Mouse (Mus musculus): Measurements from ENCODE around the gene Gm10283. TPM values are rescaled to one million over a fixed set of nuclear protein-coding genes. Genes with fewer than 3 reads are reported as not detected.

Gene Gm10283
- polyA plus RNA-seq, 1 experiment from 2014 or later, result not detected

GRCm38 (mm10) chr8:60444989-60445388 lies 58.0 kb downstream of the Gm10283 start:
- ATAC-seq (replicated peaks; ENCODE audit: insufficient number of reproducible peaks, insufficient read depth, low FRiP score, low read depth), result no peak
- no peak overlapping the region for H3K4me3 ChIP-seq
- WGBS, result 74% methylated on average over 6 of the region's 6 CpGs
- no peaks in the 10 kb centered on the region for H3K36me3 ChIP-seq
- H3K27ac ChIP-seq, result no peak overlapping the region
- no peak overlapping the region for H3K4me2 ChIP-seq
- H3K27me3 ChIP-seq, result no peaks in the 10 kb centered on the region
- H3K4me1 ChIP-seq (replicated peaks), result no peaks in the 10 kb centered on the region
- H3K9ac ChIP-seq, result no peak overlapping the region
- H3K9me3 ChIP-seq (replicated peaks), result no peaks in the 10 kb centered on the region

GRCm38 (mm10) chr8:60438557-60438956 lies 64.4 kb downstream of the Gm10283 start:
- Histone ChIP-seq H3K27me3 (no peaks in the 10 kb centered on the region), H3K9ac (no peak overlapping the region), H3K36me3 (no peaks in the 10 kb centered on the region), H3K27ac (no peak overlapping the region), H3K9me3 (replicated peaks) (no peaks in the 10 kb centered on the region), H3K4me3 (no peak overlapping the region), H3K4me1 (replicated peaks) (no peaks in the 10 kb centered on the region), H3K4me2 (no peak overlapping the region)
- no peak for ATAC-seq (replicated peaks; ENCODE audit: insufficient number of reproducible peaks, insufficient read depth, low FRiP score, low read depth)
- 59% methylated on average over 3 of the region's 3 CpGs for WGBS

- no peak for ATAC-seq (replicated peaks; ENCODE audit: insufficient number of reproducible peaks, insufficient read depth, low FRiP score, low read depth)
- Histone ChIP-seq H3K4me2 (no peak overlapping the region), H3K36me3 (no peaks in the 10 kb centered on the region), H3K4me1 (replicated peaks) (no peaks in the 10 kb centered on the region), H3K9me3 (replicated peaks) (no peaks in the 10 kb centered on the region), H3K9ac (no peak overlapping the region), H3K27ac (no peak overlapping the region), H3K27me3 (no peaks in the 10 kb centered on the region), H3K4me3 (no peak overlapping the region)
- WGBS, result 81% methylated on average over 3 of the region's 3 CpGs
These were observed 66.1 kb downstream of the Gm10283 start for GRCm38 (mm10) chr8:60436872-60437271.

- Histone ChIP-seq H3K27me3 (no peaks in the 10 kb centered on the region), H3K27ac (no peak overlapping the region), H3K4me3 (no peak overlapping the region), H3K4me1 (replicated peaks) (no peaks in the 10 kb centered on the region), H3K4me2 (no peak overlapping the region), H3K9ac (no peak overlapping the region), H3K9me3 (replicated peaks) (no peaks in the 10 kb centered on the region; the same call in 1 of the 2 replicates), H3K36me3 (no peaks in the 10 kb centered on the region)
- WGBS, result 88% methylated on average over 5 of the region's 5 CpGs
- no peak for ATAC-seq (replicated peaks; ENCODE audit: insufficient number of reproducible peaks, insufficient read depth, low FRiP score, low read depth)
These were observed 70.3 kb downstream of the Gm10283 start for GRCm38 (mm10) chr8:60432649-60433048.

GRCm38 (mm10) chr8:60406358-60406757 lies 96.6 kb downstream of the Gm10283 start:
- H3K4me1 ChIP-seq (replicated peaks), result peaks cover 4% of the 10 kb centered on the region; the same call in 1 of the 2 replicates
- H3K27me3 ChIP-seq, result no peaks in the 10 kb centered on the region
- no peak overlapping the region for H3K9ac ChIP-seq
- H3K36me3 ChIP-seq, result no peaks in the 10 kb centered on the region
- no peaks in the 10 kb centered on the region for H3K9me3 ChIP-seq (replicated peaks)
- WGBS, result 68% methylated on average over 8 of the region's 8 CpGs
- no peak overlapping the region for H3K4me2 ChIP-seq
- H3K4me3 ChIP-seq, result no peak overlapping the region
- H3K27ac ChIP-seq, result no peak overlapping the region
- no peak for ATAC-seq (replicated peaks; ENCODE audit: insufficient number of reproducible peaks, insufficient read depth, low FRiP score, low read depth)

- Histone ChIP-seq H3K4me3 (no peak overlapping the region), H3K27ac (no peak overlapping the region), H3K9me3 (replicated peaks) (no peaks in the 10 kb centered on the region), H3K36me3 (no peaks in the 10 kb centered on the region), H3K27me3 (no peaks in the 10 kb centered on the region), H3K4me2 (no peak overlapping the region), H3K4me1 (replicated peaks) (peaks cover 4% of the 10 kb centered on the region; the same call in 1 of the 2 replicates), H3K9ac (no peak overlapping the region)
- peak; percentile 83 for ATAC-seq (replicated peaks; ENCODE audit: insufficient number of reproducible peaks, insufficient read depth, low FRiP score, low read depth)
- WGBS, result 14% methylated on average over 6 of the region's 6 CpGs
These were observed 97.9 kb downstream of the Gm10283 start for GRCm38 (mm10) chr8:60404994-60405548.

- H3K4me2 ChIP-seq, result no peak overlapping the region
- no peaks in the 10 kb centered on the region for H3K27me3 ChIP-seq
- WGBS, result 69% methylated on average over 4 of the region's 4 CpGs
- no peaks in the 10 kb centered on the region for H3K9me3 ChIP-seq (replicated peaks)
- H3K36me3 ChIP-seq, result no peaks in the 10 kb centered on the region
- no peak overlapping the region for H3K27ac ChIP-seq
- H3K4me3 ChIP-seq, result no peak overlapping the region
- no peak overlapping the region for H3K9ac ChIP-seq
- ATAC-seq (replicated peaks; ENCODE audit: insufficient number of reproducible peaks, insufficient read depth, low FRiP score, low read depth), result no peak
- no peaks in the 10 kb centered on the region for H3K4me1 ChIP-seq (replicated peaks)
These were observed 109.3 kb downstream of the Gm10283 start for GRCm38 (mm10) chr8:60393675-60394074.

GRCm38 (mm10) chr8:60386589-60386988 lies 116.4 kb downstream of the Gm10283 start:
- WGBS, result 90% methylated on average over 2 of the region's 2 CpGs
- Histone ChIP-seq H3K4me3 (no peak overlapping the region), H3K27ac (no peak overlapping the region), H3K9me3 (replicated peaks) (no peaks in the 10 kb centered on the region), H3K27me3 (no peaks in the 10 kb centered on the region), H3K9ac (no peak overlapping the region), H3K4me1 (replicated peaks) (no peaks in the 10 kb centered on the region), H3K4me2 (no peak overlapping the region), H3K36me3 (no peaks in the 10 kb centered on the region)
- no peak for ATAC-seq (replicated peaks; ENCODE audit: insufficient number of reproducible peaks, insufficient read depth, low FRiP score, low read depth)

Other genes with a start within 250 kb of the Gm10283 start
- gene Aadat, start 2.7 kb upstream of the Gm10283 start, polyA plus RNA-seq (2015; fragmentation: Nextera tagmentation; extraction: Ambion mirVana), result 0.19 TPM in 1 of 2 replicates, not detected in the other
- 0.67 and 0.96 TPM in 2 replicates for gene Mfap3l, start 129.6 kb upstream of the Gm10283 start, polyA plus RNA-seq (2015; fragmentation: Nextera tagmentation; extraction: Ambion mirVana)